Mouse (Mus musculus): ENCODE measurements at regions not wholly inside any gene's neighbourhood (a gene's known extent, or its start where the extent isn't known, plus 50 kb on each side); places are given as distances from the start of the nearest gene placed in this dataset.

DNA sequence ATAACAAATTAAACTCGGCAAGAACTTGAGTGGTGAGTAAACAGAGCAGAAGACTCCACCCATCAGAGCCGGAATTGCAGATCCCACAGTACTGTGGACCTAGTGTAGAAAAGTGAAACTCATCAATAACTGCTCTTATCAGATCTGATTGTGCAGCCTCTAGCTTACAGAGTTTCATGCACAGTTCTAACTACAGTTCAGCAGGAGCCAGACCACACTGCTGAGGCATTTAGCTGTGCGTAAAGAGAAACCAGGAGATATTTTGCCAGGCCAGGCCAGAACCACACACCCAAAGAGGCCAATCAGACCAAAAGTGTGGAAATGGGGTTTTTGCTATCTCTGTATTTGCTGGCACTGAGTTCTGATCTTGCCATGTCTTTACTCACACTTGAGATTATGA, 71.9 kb upstream of the Ptgfr start:
- no peaks in the 10 kb centered on the region for H3K9me3 ChIP-seq (ENCODE audit: control insufficient read depth, low read depth, low read length)
- no peaks in the 10 kb centered on the region for H3K27me3 ChIP-seq (ENCODE audit: control insufficient read depth, insufficient read depth, low read length)
- H3K36me3 ChIP-seq (ENCODE audit: control insufficient read depth, insufficient read depth, low read length), result no peaks in the 10 kb centered on the region
- H3K4me2 ChIP-seq (replicated peaks; ENCODE audit: low read depth, low read length), result no peak overlapping the region
- H3K4me1 ChIP-seq (ENCODE audit: control insufficient read depth, insufficient read depth, low read length), result no peaks in the 10 kb centered on the region
- 47% methylated on average over 3 of the region's 3 CpGs for WGBS
- H3K9ac ChIP-seq (replicated peaks; ENCODE audit: low read depth, low read length), result no peak overlapping the region
- H3K27ac ChIP-seq (ENCODE audit: low read length), result no peak overlapping the region
- no peak for ATAC-seq (ENCODE audit: insufficient number of reproducible peaks, insufficient read depth, low FRiP score, low read depth)
- H3K4me3 ChIP-seq (ENCODE audit: low read depth, low read length), result no peak overlapping the region

DNA sequence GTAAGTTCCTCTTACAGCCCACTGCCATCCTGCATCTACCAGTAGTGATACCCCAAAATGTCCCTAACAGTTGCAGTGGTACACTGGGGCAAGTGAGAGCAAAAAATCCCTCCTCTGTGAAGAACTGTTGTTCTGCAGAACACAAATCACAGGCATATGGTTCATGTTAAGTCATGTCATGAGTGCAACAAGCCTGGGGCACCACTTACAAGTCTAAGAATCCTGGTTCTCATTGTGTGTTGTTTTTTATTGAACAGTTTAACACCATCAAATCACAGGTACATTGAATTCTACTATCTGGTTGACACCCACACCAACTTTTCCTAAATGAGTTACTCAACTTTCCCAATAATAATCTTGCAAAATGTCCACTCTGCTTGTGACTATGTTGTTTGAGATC, 71.5 kb upstream of the Ptgfr start:
- H3K4me2 ChIP-seq (replicated peaks; ENCODE audit: low read depth, low read length), result no peak overlapping the region

DNA sequence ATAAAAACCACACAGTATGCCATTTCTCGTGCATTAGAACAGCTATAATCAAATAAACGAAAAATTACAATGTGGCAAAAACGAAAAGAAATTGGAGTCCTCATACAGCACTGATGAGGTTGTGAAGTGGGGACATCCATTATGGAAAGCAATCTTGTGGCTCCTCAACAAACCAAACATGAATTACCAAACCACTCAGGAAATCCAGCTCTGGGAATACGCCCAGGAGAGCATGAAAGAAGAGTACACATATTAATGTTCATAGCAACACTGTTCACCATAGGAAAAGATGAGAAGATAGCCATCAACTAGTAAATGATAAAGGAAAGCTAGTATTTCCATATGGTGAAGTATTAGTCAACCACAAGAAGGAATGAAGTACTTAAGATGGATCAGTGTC, 68.3 kb upstream of the Ptgfr start:
- 88% methylated on average over 4 of the region's 4 CpGs for WGBS

More for the DNA sequence above, 71.5 kb upstream of the Ptgfr start:
- H3K27me3 ChIP-seq (ENCODE audit: control insufficient read depth, insufficient read depth, low read length), result no peaks in the 10 kb centered on the region
- no peaks in the 10 kb centered on the region for H3K36me3 ChIP-seq (ENCODE audit: control insufficient read depth, insufficient read depth, low read length)
- no peaks in the 10 kb centered on the region for H3K4me1 ChIP-seq (ENCODE audit: control insufficient read depth, insufficient read depth, low read length)
- no peaks in the 10 kb centered on the region for H3K9me3 ChIP-seq (ENCODE audit: control insufficient read depth, low read depth, low read length)
- H3K9ac ChIP-seq (replicated peaks; ENCODE audit: low read depth, low read length), result no peak overlapping the region
- no peak overlapping the region for H3K4me3 ChIP-seq (ENCODE audit: low read depth, low read length)
- ATAC-seq (ENCODE audit: insufficient number of reproducible peaks, insufficient read depth, low FRiP score, low read depth), result no peak
- no peak overlapping the region for H3K27ac ChIP-seq (ENCODE audit: low read length)

DNA sequence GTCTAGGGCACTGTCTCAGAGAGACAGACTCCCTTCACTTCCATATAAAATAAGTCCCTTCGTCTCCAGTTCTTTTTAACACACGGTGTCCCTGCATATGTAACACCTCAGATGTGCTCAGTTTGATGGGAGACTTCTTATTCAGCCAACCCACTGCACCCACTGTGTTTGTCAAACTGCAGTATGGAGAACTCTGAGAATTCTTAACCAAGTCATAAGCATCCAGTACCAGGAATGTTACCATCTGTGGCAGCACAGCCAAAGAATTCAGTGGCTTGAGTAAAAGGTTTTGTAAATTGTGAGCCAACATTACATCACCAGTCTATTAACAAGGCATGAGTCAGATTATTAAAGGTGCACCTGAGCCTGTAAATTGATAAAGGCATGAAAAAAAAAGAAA, 65.7 kb upstream of the Ptgfr start:
- H3K27me3 ChIP-seq (ENCODE audit: control insufficient read depth, insufficient read depth, low read length), result no peaks in the 10 kb centered on the region
- no peak overlapping the region for H3K4me2 ChIP-seq (replicated peaks; ENCODE audit: low read depth, low read length)
- H3K4me3 ChIP-seq (ENCODE audit: low read depth, low read length), result no peak overlapping the region
- no peak overlapping the region for H3K9ac ChIP-seq (replicated peaks; ENCODE audit: low read depth, low read length)
- no peak for ATAC-seq (ENCODE audit: insufficient number of reproducible peaks, insufficient read depth, low FRiP score, low read depth)
- WGBS, result 46% methylated on average over 2 of the region's 2 CpGs
- no peaks in the 10 kb centered on the region for H3K9me3 ChIP-seq (ENCODE audit: control insufficient read depth, low read depth, low read length)
- H3K27ac ChIP-seq (ENCODE audit: low read length), result no peak overlapping the region; the same call in 1 of the 2 replicates
- no peaks in the 10 kb centered on the region for H3K36me3 ChIP-seq (ENCODE audit: control insufficient read depth, insufficient read depth, low read length)
- H3K4me1 ChIP-seq (ENCODE audit: control insufficient read depth, insufficient read depth, low read length), result 0 out of 2 replicates have a peak, but pooled peaks cover 5% of the 10 kb centered on the region

More for the DNA sequence above, 68.3 kb upstream of the Ptgfr start:
- no peak for ATAC-seq (ENCODE audit: insufficient number of reproducible peaks, insufficient read depth, low FRiP score, low read depth)
- Histone ChIP-seq H3K27ac (ENCODE audit: low read length) (no peak overlapping the region), H3K9ac (replicated peaks; ENCODE audit: low read depth, low read length) (no peak overlapping the region), H3K4me2 (replicated peaks; ENCODE audit: low read depth, low read length) (no peak overlapping the region), H3K27me3 (ENCODE audit: control insufficient read depth, insufficient read depth, low read length) (no peaks in the 10 kb centered on the region), H3K9me3 (ENCODE audit: control insufficient read depth, low read depth, low read length) (no peaks in the 10 kb centered on the region), H3K4me1 (ENCODE audit: control insufficient read depth, insufficient read depth, low read length) (0 out of 2 replicates have a peak, but pooled peaks cover 5% of the 10 kb centered on the region), H3K36me3 (ENCODE audit: control insufficient read depth, insufficient read depth, low read length) (no peaks in the 10 kb centered on the region), H3K4me3 (ENCODE audit: low read depth, low read length) (no peak overlapping the region)

DNA sequence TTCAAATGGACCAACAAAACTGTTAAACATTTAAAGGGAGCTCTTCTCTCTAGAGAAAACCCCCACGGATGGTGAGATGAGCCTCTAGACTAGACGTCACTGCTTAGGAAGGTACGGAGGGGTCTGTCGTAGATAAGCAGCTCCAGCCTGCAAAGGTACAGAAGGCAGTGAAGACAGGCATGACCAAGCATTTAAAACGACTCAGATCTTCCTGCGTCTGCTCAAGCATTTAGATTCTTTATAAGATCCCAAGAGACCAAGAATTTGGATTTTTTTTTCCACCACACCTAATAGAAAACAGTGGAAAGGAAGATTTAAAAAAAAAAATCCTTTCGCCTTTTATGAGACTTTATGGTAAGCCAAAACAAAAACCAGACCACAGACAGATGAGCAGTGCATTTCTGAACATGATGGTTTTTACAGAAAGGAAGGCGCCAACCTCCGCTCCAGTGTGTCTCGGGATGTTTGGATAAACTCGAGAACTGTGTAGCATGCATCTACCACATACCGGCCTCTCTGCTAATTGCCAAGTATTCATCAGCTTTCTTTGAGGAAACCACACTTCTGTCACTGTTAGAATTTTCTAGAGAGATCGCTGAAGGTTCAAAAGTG, 64.9 kb upstream of the Ptgfr start:
- Histone ChIP-seq H3K27ac (ENCODE audit: low read length) (no peak overlapping the region), H3K4me2 (replicated peaks; ENCODE audit: low read depth, low read length) (no peak overlapping the region), H3K9me3 (ENCODE audit: control insufficient read depth, low read depth, low read length) (no peaks in the 10 kb centered on the region), H3K4me3 (ENCODE audit: low read depth, low read length) (no peak overlapping the region), H3K27me3 (ENCODE audit: control insufficient read depth, insufficient read depth, low read length) (no peaks in the 10 kb centered on the region), H3K4me1 (ENCODE audit: control insufficient read depth, insufficient read depth, low read length) (0 out of 2 replicates have a peak, but pooled peaks cover 5% of the 10 kb centered on the region), H3K36me3 (ENCODE audit: control insufficient read depth, insufficient read depth, low read length) (no peaks in the 10 kb centered on the region), H3K9ac (replicated peaks; ENCODE audit: low read depth, low read length) (no peak overlapping the region)
- ATAC-seq (ENCODE audit: insufficient number of reproducible peaks, insufficient read depth, low FRiP score, low read depth), result no peak
- 70% methylated on average over 13 of the region's 13 CpGs for WGBS

DNA sequence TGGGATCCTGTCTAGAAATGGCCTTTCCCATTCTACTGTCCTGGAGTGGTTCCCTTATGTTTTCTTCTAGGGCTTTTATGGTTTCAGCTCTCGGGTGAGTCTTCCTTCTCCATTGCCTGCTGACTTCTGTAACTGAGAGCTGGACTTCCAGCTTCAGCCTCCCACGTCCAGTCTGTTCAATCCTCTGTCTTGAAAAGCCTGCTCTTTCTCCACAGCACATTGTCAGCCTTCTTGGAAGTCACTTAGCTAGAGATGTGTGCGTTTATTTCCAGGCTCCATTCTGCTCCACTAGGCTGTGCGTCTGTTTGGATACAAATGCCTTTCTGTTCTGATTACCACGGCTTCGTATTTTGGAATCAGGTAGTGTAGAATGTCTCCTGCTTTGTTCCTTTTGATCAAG, 62.2 kb upstream of the Ptgfr start:
- WGBS, result 72% methylated on average over 6 of the region's 6 CpGs
- Histone ChIP-seq H3K4me2 (replicated peaks; ENCODE audit: low read depth, low read length) (no peak overlapping the region), H3K4me3 (ENCODE audit: low read depth, low read length) (no peak overlapping the region), H3K36me3 (ENCODE audit: control insufficient read depth, insufficient read depth, low read length) (no peaks in the 10 kb centered on the region), H3K27me3 (ENCODE audit: control insufficient read depth, insufficient read depth, low read length) (no peaks in the 10 kb centered on the region), H3K4me1 (ENCODE audit: control insufficient read depth, insufficient read depth, low read length) (0 out of 2 replicates have a peak, but pooled peaks cover 5% of the 10 kb centered on the region), H3K27ac (ENCODE audit: low read length) (no peak overlapping the region), H3K9ac (replicated peaks; ENCODE audit: low read depth, low read length) (no peak overlapping the region), H3K9me3 (ENCODE audit: control insufficient read depth, low read depth, low read length) (no peaks in the 10 kb centered on the region)
- ATAC-seq (ENCODE audit: insufficient number of reproducible peaks, insufficient read depth, low FRiP score, low read depth), result no peak

DNA sequence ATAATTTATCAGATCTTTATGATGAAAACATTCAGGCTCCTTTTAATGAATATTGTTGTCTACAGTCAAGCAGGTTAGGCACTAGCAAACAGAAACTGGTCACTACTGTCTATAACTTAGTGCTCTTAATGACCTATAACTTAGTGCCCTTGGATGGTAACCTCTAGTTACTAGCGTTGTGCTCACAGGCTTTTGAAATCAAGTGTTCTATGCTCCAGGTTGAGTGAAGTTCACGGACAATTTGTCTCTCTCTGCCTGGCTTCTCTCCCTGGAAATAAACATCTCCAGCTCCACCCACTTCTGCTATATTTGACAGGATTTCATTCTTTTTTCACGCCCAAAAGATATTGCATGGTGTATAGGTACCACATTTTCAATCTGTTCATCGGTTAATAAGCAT, 61.7 kb upstream of the Ptgfr start:
- H3K4me2 ChIP-seq (replicated peaks; ENCODE audit: low read depth, low read length), result no peak overlapping the region
- ATAC-seq (ENCODE audit: insufficient number of reproducible peaks, insufficient read depth, low FRiP score, low read depth), result no peak

DNA sequence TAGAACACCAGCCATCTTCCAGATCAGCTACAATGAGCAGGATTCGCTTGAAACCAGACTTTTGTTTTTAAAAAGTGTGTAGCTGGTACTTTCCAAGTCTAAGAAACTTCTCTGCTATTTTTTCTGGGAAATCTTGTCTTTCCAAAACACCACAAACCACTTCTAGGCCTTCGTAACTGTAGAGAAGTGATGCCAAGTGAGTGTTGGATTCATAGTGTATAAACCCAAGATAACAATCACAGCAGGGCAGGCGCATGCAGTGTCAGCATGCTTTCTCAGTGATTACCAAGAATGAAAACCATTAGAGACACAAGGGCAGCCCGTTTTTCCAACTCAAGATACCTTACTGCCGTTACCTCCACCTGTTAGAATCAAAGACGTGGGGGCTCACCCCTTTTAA, 58.9 kb upstream of the Ptgfr start:
- H3K4me1 ChIP-seq (ENCODE audit: control insufficient read depth, insufficient read depth, low read length), result peaks cover 11% of the 10 kb centered on the region; the same call in 1 of the 2 replicates
- no peaks in the 10 kb centered on the region for H3K9me3 ChIP-seq (ENCODE audit: control insufficient read depth, low read depth, low read length)
- no peaks in the 10 kb centered on the region for H3K36me3 ChIP-seq (ENCODE audit: control insufficient read depth, insufficient read depth, low read length)
- H3K27me3 ChIP-seq (ENCODE audit: control insufficient read depth, insufficient read depth, low read length), result no peaks in the 10 kb centered on the region
- WGBS, result 82% methylated on average over 6 of the region's 6 CpGs
- no peak overlapping the region for H3K9ac ChIP-seq (replicated peaks; ENCODE audit: low read depth, low read length)
- H3K27ac ChIP-seq (ENCODE audit: low read length), result no peak overlapping the region
- ATAC-seq (ENCODE audit: insufficient number of reproducible peaks, insufficient read depth, low FRiP score, low read depth), result no peak
- no peak overlapping the region for H3K4me3 ChIP-seq (ENCODE audit: low read depth, low read length)
- no peak overlapping the region for H3K4me2 ChIP-seq (replicated peaks; ENCODE audit: low read depth, low read length)

More for the DNA sequence above, 61.7 kb upstream of the Ptgfr start:
- 71% methylated on average over 4 of the region's 4 CpGs for WGBS
- no peak overlapping the region for H3K9ac ChIP-seq (replicated peaks; ENCODE audit: low read depth, low read length)
- H3K4me3 ChIP-seq (ENCODE audit: low read depth, low read length), result no peak overlapping the region
- no peaks in the 10 kb centered on the region for H3K36me3 ChIP-seq (ENCODE audit: control insufficient read depth, insufficient read depth, low read length)
- no peaks in the 10 kb centered on the region for H3K27me3 ChIP-seq (ENCODE audit: control insufficient read depth, insufficient read depth, low read length)
- no peaks in the 10 kb centered on the region for H3K9me3 ChIP-seq (ENCODE audit: control insufficient read depth, low read depth, low read length)
- 0 out of 2 replicates have a peak, but pooled peaks cover 5% of the 10 kb centered on the region for H3K4me1 ChIP-seq (ENCODE audit: control insufficient read depth, insufficient read depth, low read length)
- no peak overlapping the region for H3K27ac ChIP-seq (ENCODE audit: low read length)

DNA sequence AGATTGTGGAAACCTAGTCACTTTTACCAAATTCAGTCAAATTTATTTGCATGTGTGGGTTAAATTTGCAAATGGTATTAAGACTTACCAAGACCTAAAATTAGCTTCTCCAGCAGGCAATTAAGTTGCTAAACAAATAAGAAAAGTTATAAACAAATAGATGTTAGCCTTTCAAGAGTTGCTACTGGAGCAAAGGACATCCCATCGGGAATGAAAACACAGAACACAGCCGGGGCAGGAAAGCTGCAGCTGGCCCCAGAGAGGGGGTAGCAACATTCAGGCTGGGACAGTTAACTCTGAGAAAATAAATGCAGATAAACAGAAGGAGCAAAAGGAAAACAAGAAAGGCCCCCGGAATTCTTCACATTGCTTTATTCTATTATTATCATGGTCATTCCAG, 57.3 kb upstream of the Ptgfr start:
- no peak overlapping the region for H3K4me2 ChIP-seq (replicated peaks; ENCODE audit: low read depth, low read length)
- peaks cover 15% of the 10 kb centered on the region; the same call in 1 of the 2 replicates for H3K4me1 ChIP-seq (ENCODE audit: control insufficient read depth, insufficient read depth, low read length)
- H3K9me3 ChIP-seq (ENCODE audit: control insufficient read depth, low read depth, low read length), result no peaks in the 10 kb centered on the region
- H3K9ac ChIP-seq (replicated peaks; ENCODE audit: low read depth, low read length), result no peak overlapping the region
- H3K4me3 ChIP-seq (ENCODE audit: low read depth, low read length), result no peak overlapping the region
- H3K27me3 ChIP-seq (ENCODE audit: control insufficient read depth, insufficient read depth, low read length), result no peaks in the 10 kb centered on the region
- no peak for ATAC-seq (ENCODE audit: insufficient number of reproducible peaks, insufficient read depth, low FRiP score, low read depth)
- 37% methylated on average over 3 of the region's 3 CpGs for whole genome bisulfite sequencing
- H3K27ac ChIP-seq (ENCODE audit: low read length), result no peak overlapping the region
- no peaks in the 10 kb centered on the region for H3K36me3 ChIP-seq (ENCODE audit: control insufficient read depth, insufficient read depth, low read length)

All from stomach, embryonic 14.5 days (tissue).